Mouse (Mus musculus): ENCODE data around the gene Rnf220. TPM values are rescaled to one million over a fixed set of nuclear protein-coding genes. Genes with fewer than 3 reads are reported as not detected.

Rnf220 gene
- polyA plus RNA-seq, 1 experiment: 84.5 TPM

GRCm38 (mm10) chr4:117253218-117254016 lies 243.4 kb downstream of the Rnf220 start:
- H3K27ac ChIP-seq (ENCODE audit: insufficient read depth, low read depth, low read length): peak overlapping the region; percentile 70
- 0 out of 2 replicates have a peak overlapping the region, but pooled peaks have one; percentile 14 for H3K4me3 ChIP-seq (ENCODE audit: insufficient read depth, low read length)
- TF ChIP-seq POLR2A (IDR thresholded peaks at IDR 0.05; ENCODE audit: borderline replicate concordance, low read depth, low read length) (no peak), CTCF (IDR thresholded peaks at IDR 0.05; ENCODE audit: low read depth, low read length) (no peak)
- peaks cover 26% of the 10 kb centered on the region for H3K4me1 ChIP-seq (ENCODE audit: control insufficient read depth, insufficient read depth, low read length)

GRCm38 (mm10) chr4:117252755-117253154 lies 244.1 kb downstream of the Rnf220 start:
- Histone ChIP-seq H3K27ac (ENCODE audit: insufficient read depth, low read depth, low read length) (no peak overlapping the region), H3K4me1 (ENCODE audit: control insufficient read depth, insufficient read depth, low read length) (peaks cover 26% of the 10 kb centered on the region)

GRCm38 (mm10) chr4:117252351-117252750 lies 244.5 kb downstream of the Rnf220 start:
- Histone ChIP-seq H3K27ac (ENCODE audit: insufficient read depth, low read depth, low read length) (no peak overlapping the region), H3K4me1 (ENCODE audit: control insufficient read depth, insufficient read depth, low read length) (peaks cover 26% of the 10 kb centered on the region), H3K4me3 (ENCODE audit: insufficient read depth, low read length) (peak overlapping the region; percentile 25; the same call in 1 of the 2 replicates)
- TF ChIP-seq CTCF (IDR thresholded peaks at IDR 0.05; ENCODE audit: low read depth, low read length): no peak
- no peak for TF ChIP-seq POLR2A (IDR thresholded peaks at IDR 0.05; ENCODE audit: borderline replicate concordance, low read depth, low read length)

More at GRCm38 (mm10) chr4:117252755-117253154, 244.1 kb downstream of the Rnf220 start:
- H3K4me3 ChIP-seq (ENCODE audit: insufficient read depth, low read length): no peak overlapping the region
- TF ChIP-seq CTCF (IDR thresholded peaks at IDR 0.05; ENCODE audit: low read depth, low read length): no peak
- TF ChIP-seq POLR2A (IDR thresholded peaks at IDR 0.05; ENCODE audit: borderline replicate concordance, low read depth, low read length): no peak

GRCm38 (mm10) chr4:117251801-117252316 lies 245.0 kb downstream of the Rnf220 start, which contains the start of the genes Tmem53 and Armh1:
TSS of gene Tmem53 (plus strand) at chr4:117251951.
TSS of gene Armh1 (minus strand) at chr4:117252125.
- Histone ChIP-seq H3K27ac (ENCODE audit: insufficient read depth, low read depth, low read length) (no peak within 1 kb of the TSS), H3K4me3 (ENCODE audit: insufficient read depth, low read length) (peak within 1 kb of the TSS; percentile 74), H3K4me1 (ENCODE audit: control insufficient read depth, insufficient read depth, low read length) (peaks cover 26% of the 10 kb centered on the region)
- no peak for TF ChIP-seq CTCF (IDR thresholded peaks at IDR 0.05; ENCODE audit: low read depth, low read length)
- no peak for TF ChIP-seq POLR2A (IDR thresholded peaks at IDR 0.05; ENCODE audit: borderline replicate concordance, low read depth, low read length)

GRCm38 (mm10) chr4:117250982-117251381 lies 245.9 kb downstream of the Rnf220 start:
- TF ChIP-seq CTCF (IDR thresholded peaks at IDR 0.05; ENCODE audit: low read depth, low read length) (no peak), POLR2A (IDR thresholded peaks at IDR 0.05; ENCODE audit: borderline replicate concordance, low read depth, low read length) (no peak)
- no peak overlapping the region for H3K27ac ChIP-seq (ENCODE audit: insufficient read depth, low read depth, low read length)
- H3K4me3 ChIP-seq (ENCODE audit: insufficient read depth, low read length): no peak overlapping the region
- H3K4me1 ChIP-seq (ENCODE audit: control insufficient read depth, insufficient read depth, low read length): peaks cover 26% of the 10 kb centered on the region

- no peaks in the 10 kb centered on the region for H3K4me1 ChIP-seq (ENCODE audit: control insufficient read depth, insufficient read depth, low read length)
- no peak overlapping the region for H3K4me3 ChIP-seq (ENCODE audit: insufficient read depth, low read length)
- no peak overlapping the region for H3K27ac ChIP-seq (ENCODE audit: insufficient read depth, low read depth, low read length)
- TF ChIP-seq CTCF (IDR thresholded peaks at IDR 0.05; ENCODE audit: low read depth, low read length) (no peak), POLR2A (IDR thresholded peaks at IDR 0.05; ENCODE audit: borderline replicate concordance, low read depth, low read length) (no peak)
Observed at GRCm38 (mm10) chr4:117240867-117241266, 256.0 kb downstream of the Rnf220 start.

GRCm38 (mm10) chr4:117239153-117239552 lies 257.7 kb downstream of the Rnf220 start:
- Histone ChIP-seq H3K4me1 (ENCODE audit: control insufficient read depth, insufficient read depth, low read length) (no peaks in the 10 kb centered on the region), H3K4me3 (ENCODE audit: insufficient read depth, low read length) (no peak overlapping the region), H3K27ac (ENCODE audit: insufficient read depth, low read depth, low read length) (no peak overlapping the region)
- TF ChIP-seq CTCF (IDR thresholded peaks at IDR 0.05; ENCODE audit: low read depth, low read length): no peak
- TF ChIP-seq POLR2A (IDR thresholded peaks at IDR 0.05; ENCODE audit: borderline replicate concordance, low read depth, low read length): no peak

GRCm38 (mm10) chr4:117235822-117236221 lies 261.0 kb downstream of the Rnf220 start:
- no peak overlapping the region for H3K27ac ChIP-seq (ENCODE audit: insufficient read depth, low read depth, low read length)
- TF ChIP-seq CTCF (IDR thresholded peaks at IDR 0.05; ENCODE audit: low read depth, low read length) (no peak), POLR2A (IDR thresholded peaks at IDR 0.05; ENCODE audit: borderline replicate concordance, low read depth, low read length) (no peak)
- H3K4me3 ChIP-seq (ENCODE audit: insufficient read depth, low read length): no peak overlapping the region
- H3K4me1 ChIP-seq (ENCODE audit: control insufficient read depth, insufficient read depth, low read length): no peaks in the 10 kb centered on the region

- Histone ChIP-seq H3K4me3 (ENCODE audit: insufficient read depth, low read length) (no peak overlapping the region), H3K27ac (ENCODE audit: insufficient read depth, low read depth, low read length) (no peak overlapping the region), H3K4me1 (ENCODE audit: control insufficient read depth, insufficient read depth, low read length) (no peaks in the 10 kb centered on the region)
- TF ChIP-seq POLR2A (IDR thresholded peaks at IDR 0.05; ENCODE audit: borderline replicate concordance, low read depth, low read length) (no peak), CTCF (IDR thresholded peaks at IDR 0.05; ENCODE audit: low read depth, low read length) (no peak)
Observed at GRCm38 (mm10) chr4:117234166-117234741, 262.6 kb downstream of the Rnf220 start.

- H3K4me1 ChIP-seq (ENCODE audit: control insufficient read depth, insufficient read depth, low read length): no peaks in the 10 kb centered on the region
- TF ChIP-seq CTCF (IDR thresholded peaks at IDR 0.05; ENCODE audit: low read depth, low read length): no peak
- no peak for TF ChIP-seq POLR2A (IDR thresholded peaks at IDR 0.05; ENCODE audit: borderline replicate concordance, low read depth, low read length)
- H3K27ac ChIP-seq (ENCODE audit: insufficient read depth, low read depth, low read length): no peak overlapping the region
- H3K4me3 ChIP-seq (ENCODE audit: insufficient read depth, low read length): no peak overlapping the region
Observed at GRCm38 (mm10) chr4:117231208-117231607, 265.6 kb downstream of the Rnf220 start.
